Mouse (Mus musculus) heart, postnatal 0 days (tissue): Measurements from ENCODE around the gene Csnk1g2. TPM values are rescaled to one million over a fixed set of nuclear protein-coding genes. Genes with fewer than 3 reads are reported as not detected.

Source experiments
- ATAC-seq: fragments of 200-750 bp; cut with Nextera tagmentation; 2 replicates; pipeline ENCODE4 v1.8.0; 2017; ENCODE audit warnings: low read depth, moderate number of reproducible peaks, moderate library complexity; ENCODE audit not compliant: insufficient read depth
- DNase-seq: peaks from one replicate; pipeline ENCODE4 v3.0.0-alpha.2; 2016; ENCODE audit warnings: low spot score
- H3K27ac ChIP-seq: fragments of 300-500 bp; sonication (generic); 2 replicates; pipeline ENCODE4 v1.5.1; 2014; ENCODE audit warnings: low read depth, mild to moderate bottlenecking
- H3K27me3 ChIP-seq: fragments of 300-500 bp; sonication (generic); 2 replicates; pipeline ENCODE4 v1.6.1; 2014; ENCODE audit warnings: low read length, mixed read lengths; ENCODE audit not compliant: control insufficient read depth, insufficient read depth
- H3K36me3 ChIP-seq: fragments of 300-500 bp; sonication (generic); replicated peaks from 2 replicates; pipeline ENCODE4 v1.6.1; 2014; ENCODE audit warnings: low read length, mixed read lengths; ENCODE audit not compliant: control insufficient read depth, insufficient read depth
- H3K4me1 ChIP-seq: fragments of 300-500 bp; sonication (generic); 2 replicates; pipeline ENCODE4 v1.6.1; 2014; ENCODE audit warnings: antibody characterized with exemption; ENCODE audit not compliant: control insufficient read depth, insufficient read depth
- H3K4me2 ChIP-seq: fragments of 300-500 bp; sonication (generic); 2 replicates; pipeline ENCODE4 v1.6.1; 2014; ENCODE audit warnings: low read depth, mild to moderate bottlenecking, low read length, moderate library complexity
- H3K4me3 ChIP-seq: fragments of 300-500 bp; sonication (generic); 2 replicates; pipeline ENCODE4 v1.5.1; 2014; ENCODE audit warnings: low read depth, low read length
- H3K9ac ChIP-seq: fragments of 300-500 bp; sonication (generic); replicated peaks from 2 replicates; pipeline ENCODE4 v1.6.1; 2014; ENCODE audit warnings: low read depth, low read length, mixed read lengths
- H3K9me3 ChIP-seq: fragments of 300-500 bp; sonication (generic); replicated peaks from 2 replicates; pipeline ENCODE4 v1.6.1; 2016; ENCODE audit warnings: low read length; ENCODE audit not compliant: control insufficient read depth
- CTCF ChIP-seq: IDR thresholded peaks from 2 replicates; pipeline ENCODE4 v1.5.1; 2016; ENCODE audit warnings: antibody characterized with exemption, control low read depth, low read depth
- EP300 ChIP-seq: IDR thresholded peaks from 2 replicates; pipeline ENCODE4 v1.6.1; 2016; ENCODE audit warnings: antibody characterized with exemption, low read depth
- WGBS: fragments of 180-500 bp; shearing (Covaris S2); extraction: QIAGEN DNeasy Blood & Tissue Kit; methylation state at CpG from one replicate; pipeline ENCODE4 v1.1.7; 2014; 5-methylcytosine and 5-hydroxymethylcytosine counted together
- polyA plus RNA-seq: library from polyadenylated mRNA; unstranded; fragments of >200 nt; fragmentation: Nextera tagmentation; extraction: Ambion mirVana; gene quantifications from 2 replicates; pipeline ENCODE4 v1.2.1, GENCODE M21; 2015
- total RNA-seq: library from RNA; depleted of rRNA; stranded (reverse); fragments of >200 nt; gene quantifications from 2 replicates; pipeline ENCODE4 v1.2.3, GENCODE M21; 2014; ENCODE audit warnings: low replicate concordance

Gene Csnk1g2
- total and polyA plus RNA-seq, 2 experiments from 2014 or later = 75.6 to 141 TPM

- Histone ChIP-seq H3K4me1 (peaks cover 17% of the 10 kb centered on the region), H3K36me3 (peaks cover 5% of the 10 kb centered on the region; the same call in 1 of the 2 replicates), H3K4me2 (peak within 1 kb of the TSS; percentile 97), H3K9me3 (no peaks in the 10 kb centered on the region), H3K27ac (peak within 1 kb of the TSS; percentile 76), H3K27me3 (no peaks in the 10 kb centered on the region), H3K9ac (peak within 1 kb of the TSS; percentile 93), H3K4me3 (peak within 1 kb of the TSS; percentile 80)
- DNase-seq = peak; percentile 98
- WGBS = under 1% methylated on average over 71 of the region's 73 CpGs
- peak; percentile 96 for ATAC-seq
- TF ChIP-seq EP300 (no peak), CTCF (no peak)
Observed at GRCm38 (mm10) chr10:80589879-80590854, 32.5 kb upstream of the Csnk1g2 start, which contains the start of gene Abhd17a. TSS of gene Abhd17a (minus strand) at chr10:80590341.

- Histone ChIP-seq H3K36me3 (no peaks in the 10 kb centered on the region), H3K27me3 (no peaks in the 10 kb centered on the region), H3K9me3 (no peaks in the 10 kb centered on the region), H3K4me2 (no peak overlapping the region), H3K9ac (no peak overlapping the region), H3K4me1 (no peaks in the 10 kb centered on the region), H3K27ac (no peak overlapping the region), H3K4me3 (no peak overlapping the region)
- no peak for TF ChIP-seq CTCF
- no peak for TF ChIP-seq EP300
- 40% methylated on average over 4 of the region's 4 CpGs for WGBS
- no peak for ATAC-seq
- DNase-seq = no peak
Observed at GRCm38 (mm10) chr10:80596318-80596717, 26.3 kb upstream of the Csnk1g2 start.

GRCm38 (mm10) chr10:80602698-80603325 is 19.8 kb upstream of the Csnk1g2 start, which contains the start of the genes Scamp4 and Adat3:
TSS of gene Scamp4 (plus strand) at chr10:80602872.
TSS of gene Adat3 (plus strand) at chr10:80602880.
- TF ChIP-seq CTCF = no peak
- peak; percentile 77 for TF ChIP-seq EP300
- Histone ChIP-seq H3K4me1 (peaks cover 10% of the 10 kb centered on the region), H3K9me3 (no peaks in the 10 kb centered on the region), H3K4me3 (peak within 1 kb of the TSS; percentile 81), H3K36me3 (peaks cover 16% of the 10 kb centered on the region), H3K4me2 (peak within 1 kb of the TSS; percentile 81), H3K9ac (peak within 1 kb of the TSS; percentile 51), H3K27me3 (no peaks in the 10 kb centered on the region), H3K27ac (peak within 1 kb of the TSS; percentile 83)
- WGBS = under 1% methylated on average over 54 of the region's 54 CpGs
- DNase-seq (peak; percentile 93), ATAC-seq (peak; percentile 96)

GRCm38 (mm10) chr10:80603364-80603763 is 19.3 kb upstream of the Csnk1g2 start:
- Histone ChIP-seq H3K4me2 (peak overlapping the region; percentile 81), H3K9me3 (no peaks in the 10 kb centered on the region), H3K4me1 (peaks cover 10% of the 10 kb centered on the region), H3K4me3 (peak overlapping the region; percentile 81), H3K27ac (peak overlapping the region; percentile 83), H3K27me3 (no peaks in the 10 kb centered on the region), H3K36me3 (peaks cover 22% of the 10 kb centered on the region), H3K9ac (peak overlapping the region; percentile 51)
- WGBS = 24% methylated on average over 7 of the region's 7 CpGs
- ATAC-seq (no peak), DNase-seq (no peak)
- TF ChIP-seq EP300 (no peak), CTCF (no peak)

- ATAC-seq (no peak), DNase-seq (no peak)
- Histone ChIP-seq H3K27me3 (no peaks in the 10 kb centered on the region), H3K36me3 (peaks cover 29% of the 10 kb centered on the region), H3K4me2 (peak overlapping the region; percentile 81), H3K9ac (no peak overlapping the region), H3K27ac (peak overlapping the region; percentile 83; the same call in 1 of the 2 replicates), H3K4me3 (no peak overlapping the region), H3K4me1 (peaks cover 10% of the 10 kb centered on the region), H3K9me3 (no peaks in the 10 kb centered on the region)
- 82% methylated on average over 7 of the region's 7 CpGs for WGBS
- TF ChIP-seq CTCF = no peak
- no peak for TF ChIP-seq EP300
Observed at GRCm38 (mm10) chr10:80604001-80604509, 18.6 kb upstream of the Csnk1g2 start.
